Mouse (Mus musculus): ENCODE results near the gene Adarb2.

GRCm38 (mm10) chr13:8538896-8539295 is 336.2 kb downstream of the Adarb2 start:
- no peak for TF ChIP-seq TAL1 (IDR thresholded peaks at IDR 0.05; ENCODE audit: low read length)
- TF ChIP-seq GATA1 (IDR thresholded peaks at IDR 0.05; ENCODE audit: low read length) = no peak
